In the genomic region with DNA sequence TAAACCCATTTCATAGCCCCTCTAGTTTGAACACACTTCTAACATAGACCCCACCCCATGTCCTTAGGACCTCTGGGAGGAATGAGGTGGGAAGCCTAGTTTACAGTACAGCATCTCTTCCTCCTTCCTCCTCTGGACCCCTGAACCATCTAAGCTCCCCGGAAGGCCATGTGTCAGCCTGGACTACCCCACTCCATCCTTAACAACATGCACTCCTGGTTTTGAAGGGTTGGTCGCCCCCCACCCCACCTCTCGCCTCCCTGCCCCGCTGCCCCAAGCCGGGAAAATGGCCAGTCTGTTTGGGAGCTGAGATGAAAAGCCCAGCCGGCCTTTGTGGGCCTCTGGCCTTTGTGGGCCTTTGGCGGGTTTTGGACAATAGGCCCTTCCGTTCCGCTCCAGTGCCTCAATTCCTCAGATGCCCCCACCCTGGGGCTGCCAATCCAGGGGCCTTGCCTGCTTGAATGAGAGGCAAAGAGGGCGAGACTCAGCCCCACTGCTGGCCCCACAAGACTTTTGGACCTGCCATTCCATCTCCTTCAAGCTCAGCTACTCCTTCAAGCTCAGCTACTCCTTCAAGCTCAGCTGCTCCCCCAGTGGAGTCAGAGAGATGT, we compare ENCODE assay signal across 8 mouse cellular contexts. TPM values are rescaled to one million over a fixed set of nuclear protein-coding genes. Genes with fewer than 3 reads are reported as not detected.
"Had no signal": no experiment of that assay in that cellular context is flagged by ENCODE, and none has a peak within 500 bp of the region (broad histone marks: within the 10 kb centered on the region; RNA-seq: fewer than 3 reads in every experiment).

No protein-coding gene starts in this region.

RNA-seq across cellular contexts. Expression of a gene that starts 10.9 kb away (rescaled TPM):
- total RNA-seq: megakaryocyte progenitor cell, adult 5-6 weeks; monocyte, adult 5-6 weeks had no signal

RNA-seq across cellular contexts. Expression of a gene that starts 45.0 kb away (rescaled TPM):
- total RNA-seq: layer of hippocampus, adult 8-10 months; layer of hippocampus, postnatal 14 days; megakaryocyte progenitor cell, adult 5-6 weeks; monocyte, adult 5-6 weeks had no signal
- polyA plus RNA-seq: limb, embryonic 10.5 days; liver, embryonic 11.5 days; liver, embryonic 15.5 days; lung, adult 2 months had no signal
